Mouse (Mus musculus): Measurements from ENCODE around the gene Gm2381. TPM values are rescaled to one million over a fixed set of nuclear protein-coding genes. Genes with fewer than 3 reads are reported as not detected.

Gene Gm2381
- polyA plus RNA-seq (2012; rRNA removed) = not detected in 2 replicates

DNA sequence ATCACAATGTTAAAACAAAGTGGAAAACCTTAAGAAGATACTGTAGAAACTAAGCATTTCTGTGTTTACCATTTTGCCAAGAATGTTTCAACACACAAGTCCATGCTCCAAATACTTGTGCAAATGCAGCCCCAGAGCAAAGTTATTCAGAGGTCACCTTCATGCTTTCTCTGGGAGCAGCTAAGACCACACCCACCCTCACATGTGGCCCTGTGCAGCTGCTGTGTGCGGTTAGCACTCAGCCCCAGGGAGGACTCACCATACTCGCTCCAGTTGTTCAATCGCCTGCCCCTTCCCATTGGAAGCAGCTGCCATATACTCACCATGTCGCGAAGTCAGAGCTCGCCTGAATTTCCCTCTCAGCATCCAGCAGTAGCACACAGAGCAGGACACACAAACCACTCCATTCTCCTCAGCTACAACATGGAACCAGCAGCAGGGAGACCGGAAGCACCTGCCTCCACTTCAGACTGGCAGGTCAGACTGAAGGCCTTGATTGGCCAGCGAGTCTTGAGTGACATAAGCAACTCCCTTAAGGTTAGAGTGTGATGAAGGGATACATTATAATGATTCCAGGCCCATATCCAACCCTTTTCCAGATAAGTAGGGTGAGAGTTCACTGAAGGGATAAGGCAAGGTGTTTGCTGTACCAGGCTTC lies at the start of gene Gm2381:
Gene Gm2381, minus strand, starts transcription at position 434 of the 658 bp plus-strand sequence.

DNA sequence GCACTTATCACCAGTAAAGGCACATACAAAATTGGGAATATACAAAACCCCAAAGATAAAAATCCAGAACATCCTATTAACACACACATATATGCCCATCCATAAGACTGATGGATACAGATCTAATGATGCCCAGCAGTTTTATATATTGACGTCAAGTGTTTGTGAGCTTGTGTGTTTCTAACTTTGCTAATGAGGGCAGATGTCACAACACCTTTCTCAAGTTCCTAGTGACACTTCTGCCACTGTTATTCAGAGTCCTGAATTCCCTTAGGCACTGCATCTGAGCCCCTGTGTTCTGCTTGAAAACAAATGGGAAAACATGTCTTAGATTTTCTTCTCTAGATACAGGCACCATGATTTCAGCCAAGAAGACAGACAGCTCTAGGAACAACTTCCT lies 73.6 kb downstream of the Gm2381 start, which contains the start of gene Vmn2r62:
Gene Vmn2r62, minus strand, starts transcription at position 101 of the 400 bp plus-strand sequence.

Other genes with a start within 250 kb of the Gm2381 start
- gene Zfp976, start 224.6 kb downstream of the Gm2381 start, polyA plus RNA-seq (2012; rRNA removed) = 0.25 and 0.32 TPM in 2 replicates
- gene Zfp975, start 174.5 kb downstream of the Gm2381 start, polyA plus RNA-seq (2012; rRNA removed) = 0.25 and 0.31 TPM in 2 replicates
- not detected in 2 replicates for gene Gm17067, start 140.2 kb downstream of the Gm2381 start, polyA plus RNA-seq (2012; rRNA removed)
- gene Vmn2r62, start 73.7 kb downstream of the Gm2381 start, polyA plus RNA-seq (2012; rRNA removed) = not detected in 2 replicates
- gene Vmn2r63, start 66.6 kb upstream of the Gm2381 start, polyA plus RNA-seq (2012; rRNA removed) = not detected in 2 replicates
- gene Gm9268, start 151.5 kb upstream of the Gm2381 start, polyA plus RNA-seq (2012; rRNA removed) = not detected in 2 replicates
- 0.05 TPM in 1 of 2 replicates, not detected in the other for gene Zfp936, start 247.0 kb upstream of the Gm2381 start, polyA plus RNA-seq (2012; rRNA removed)